Mouse (Mus musculus) CD8-positive naive resting alpha-beta T cell, adult 2 months (primary cell): ENCODE measurements at regions not wholly inside any gene's neighbourhood (a gene's known extent, or its start where the extent isn't known, plus 50 kb on each side); places are given as distances from the start of the nearest gene placed in this dataset.

Experiments
- DNase-seq, 2 experiments: peaks; one replicate each; pipeline ENCODE4 v3.0.0; 2022; ENCODE audit warnings: low read depth in 2 of 2, low spot score in 2 of 2

DNA sequence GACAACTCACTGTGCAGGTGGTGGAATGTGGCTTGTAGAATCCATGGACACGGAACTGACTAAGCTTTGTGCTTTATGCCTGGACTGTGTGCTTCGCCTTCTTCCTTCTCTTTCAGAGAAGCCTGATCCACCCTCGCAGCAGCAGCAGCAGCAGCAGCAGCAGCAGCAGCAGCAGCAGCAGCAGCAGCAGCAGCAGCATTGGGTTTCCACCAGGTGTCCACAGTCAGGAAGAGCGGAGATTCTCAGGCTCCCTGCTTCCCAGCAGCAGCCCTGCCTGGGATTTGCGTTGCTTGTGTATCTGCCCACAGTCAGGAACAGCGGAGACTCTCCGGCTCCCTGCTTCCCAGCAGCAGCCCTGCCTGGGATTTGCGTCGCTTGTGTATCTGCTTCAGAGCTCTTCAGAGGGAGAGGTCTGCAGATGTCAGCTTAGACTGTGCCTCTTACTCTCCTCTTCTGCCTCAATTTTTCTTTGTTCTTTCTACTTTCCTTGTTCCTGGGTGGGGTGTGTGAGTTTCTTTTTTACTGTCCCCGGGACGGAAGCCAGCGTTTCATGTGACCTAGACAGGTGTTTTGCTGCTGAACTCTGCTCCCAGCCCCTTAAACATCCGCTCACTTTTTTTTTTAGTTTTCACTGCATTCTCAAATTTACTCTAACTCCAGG is 168.1 kb upstream of the Olig3 start:
- peak; percentile 65 to 72 for DNase-seq

DNA sequence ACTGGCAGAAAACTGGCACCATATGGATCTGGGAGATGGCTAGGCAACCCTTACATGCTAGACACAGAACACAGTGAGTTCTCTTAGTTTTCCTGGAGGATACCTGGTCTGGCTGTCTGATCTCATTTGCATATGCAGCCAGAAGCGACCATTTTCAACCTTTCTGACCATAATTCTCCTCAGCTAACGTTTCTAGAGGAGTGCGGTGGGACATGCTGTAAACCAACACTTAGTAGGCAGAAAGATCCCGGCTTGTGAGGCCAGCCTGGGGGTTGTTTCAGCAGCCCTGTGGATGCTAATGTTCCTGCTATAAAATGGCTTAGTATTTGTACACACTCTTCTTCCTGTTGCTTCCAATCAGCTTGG is 168.6 kb upstream of the Olig3 start:
- DNase-seq = peak in 1 of 2 experiments; percentile 43

DNA sequence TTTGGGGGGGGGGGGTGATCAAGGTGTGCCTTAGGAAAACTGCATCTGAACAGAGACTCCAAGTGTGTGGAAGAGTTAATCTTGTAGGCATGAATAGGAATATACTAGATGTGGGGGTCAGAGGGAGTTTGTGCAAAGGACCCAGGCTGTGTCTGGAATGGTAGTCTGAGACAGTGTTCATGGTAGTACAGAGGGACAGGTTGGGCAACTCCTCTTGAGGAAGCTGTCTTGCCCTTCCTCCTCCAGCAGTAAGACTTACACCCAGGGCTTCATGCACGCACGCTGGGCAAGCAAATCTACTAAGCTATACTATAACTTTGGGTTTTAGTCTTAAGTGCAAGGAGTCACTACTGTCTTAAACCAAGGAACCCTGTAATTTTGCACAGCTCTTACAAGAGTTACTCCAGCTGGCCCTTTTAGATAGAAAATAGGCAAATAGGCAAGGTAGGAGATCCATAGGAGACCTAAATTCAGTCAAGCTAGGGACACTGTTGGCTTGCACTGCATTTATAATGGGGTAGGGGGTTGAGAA is 169.2 kb upstream of the Olig3 start:
- peak; percentile 32 to 44 for DNase-seq

DNA sequence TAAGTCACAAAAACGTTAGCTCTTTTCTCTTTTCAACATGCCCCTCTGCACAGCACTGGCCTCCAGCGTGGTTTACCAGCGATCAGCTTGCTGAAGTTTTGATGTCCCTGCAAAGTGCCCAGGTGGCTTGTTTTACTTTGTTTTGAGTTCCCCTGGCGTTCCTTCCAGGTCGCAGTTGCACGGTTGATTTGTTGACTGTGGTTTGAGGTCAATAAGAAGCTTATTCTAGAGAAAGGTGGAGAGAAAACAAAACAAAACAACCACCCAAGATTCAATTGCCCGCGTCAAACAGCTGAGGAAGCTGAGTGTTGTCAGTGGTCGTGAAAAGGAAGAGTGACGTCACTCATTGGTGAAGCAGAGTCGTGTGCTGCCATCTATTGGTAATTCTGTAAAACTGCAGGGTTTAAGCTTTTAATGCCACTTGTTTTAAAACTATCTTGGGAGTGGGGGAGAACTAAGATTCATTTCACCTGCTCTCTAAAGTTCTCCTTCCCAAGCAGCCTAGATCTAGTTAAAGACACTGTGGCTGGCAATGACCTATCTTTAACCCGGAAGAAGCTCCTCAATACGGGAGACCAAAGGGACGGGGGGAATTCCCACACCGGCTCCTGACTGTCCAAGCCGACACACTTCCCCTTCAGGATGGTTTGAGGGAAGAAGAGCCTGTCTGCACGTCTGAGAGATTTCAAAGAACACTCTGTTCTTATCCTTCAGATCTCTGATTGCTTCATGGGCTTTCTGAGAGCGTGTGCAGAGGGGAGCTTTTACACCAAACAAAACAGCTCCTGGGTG is 170.3 kb upstream of the Olig3 start:
- peak; percentile 87 for DNase-seq

DNA sequence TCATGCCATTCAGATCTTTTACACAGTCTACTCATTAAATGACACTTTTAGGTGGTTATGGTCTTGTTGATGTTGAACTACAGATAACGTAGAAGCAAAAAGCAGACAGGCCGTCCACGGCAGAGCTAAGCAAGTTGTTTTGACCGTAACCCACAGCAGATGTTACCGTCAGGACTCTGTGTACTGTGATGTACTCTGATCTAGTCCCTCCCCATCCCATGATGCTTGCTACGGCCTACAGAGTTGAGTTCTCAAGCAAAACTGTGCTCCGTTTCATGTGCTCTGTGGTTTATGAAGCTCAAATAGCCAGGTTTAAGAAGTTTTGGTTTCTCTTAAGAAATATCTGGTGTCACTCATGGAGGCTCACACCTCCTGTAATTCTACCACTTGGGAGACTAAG is 169.4 kb upstream of the Tnfaip3 start:
- DNase-seq = peak; percentile 83

DNA sequence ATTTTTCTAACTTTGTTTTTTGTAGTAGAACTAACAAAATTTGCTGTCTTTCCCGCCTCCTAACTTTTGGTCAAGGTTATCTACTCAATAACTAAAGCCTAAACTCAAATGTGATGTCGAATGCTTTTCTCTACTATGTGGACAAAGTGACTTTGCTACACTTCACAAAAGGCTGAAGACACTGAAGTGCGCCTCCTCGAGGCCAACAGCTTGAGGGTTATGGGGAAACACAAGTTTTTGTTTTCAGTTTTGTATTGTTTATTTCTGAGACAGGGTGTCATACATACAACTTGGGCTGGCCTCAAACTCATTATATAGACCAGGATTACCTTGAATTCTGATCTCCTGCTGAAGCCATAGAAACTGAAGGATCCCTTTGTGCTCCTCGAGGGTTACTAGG is 162.4 kb upstream of the Tnfaip3 start:
- no peak for DNase-seq

DNA sequence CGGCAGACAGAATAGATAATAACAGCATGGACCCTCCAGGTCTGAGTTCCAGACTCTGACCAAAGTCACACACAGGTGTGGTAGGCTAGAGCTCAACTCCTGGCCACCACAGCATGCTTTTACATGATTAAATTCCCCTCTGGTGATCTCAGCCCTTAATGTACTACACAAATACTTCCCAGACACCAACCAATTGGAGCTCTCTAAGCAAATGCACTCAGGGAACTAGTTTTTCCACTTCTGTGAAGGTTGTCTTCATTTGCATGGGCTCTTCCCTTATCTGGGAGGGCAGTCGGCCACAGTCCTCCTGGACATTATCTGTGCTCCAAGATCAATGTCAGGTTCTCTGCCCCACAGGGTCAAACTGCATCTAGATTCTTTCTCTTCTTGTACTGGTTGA is 162.0 kb upstream of the Tnfaip3 start:
- DNase-seq = no peak

DNA sequence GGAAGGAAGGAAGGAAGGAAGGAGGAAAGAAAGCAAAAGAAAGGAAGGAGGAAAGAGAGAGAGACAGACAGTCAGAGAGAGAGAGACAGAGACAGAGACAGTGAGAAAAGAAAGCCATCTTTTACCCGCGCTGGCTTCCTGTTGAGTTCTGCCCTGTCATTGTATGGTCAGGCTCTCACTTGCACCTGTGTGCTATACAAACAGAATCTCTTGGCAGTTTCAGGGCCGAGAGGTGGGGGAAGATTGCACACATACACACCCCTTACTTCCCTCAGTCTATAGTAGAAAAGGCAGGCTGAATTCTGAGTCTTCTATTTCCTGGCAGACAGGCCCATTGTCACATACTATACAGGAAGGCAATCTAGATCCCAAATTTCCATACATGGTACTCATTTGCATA is 160.8 kb upstream of the Tnfaip3 start:
- no peak for DNase-seq

DNA sequence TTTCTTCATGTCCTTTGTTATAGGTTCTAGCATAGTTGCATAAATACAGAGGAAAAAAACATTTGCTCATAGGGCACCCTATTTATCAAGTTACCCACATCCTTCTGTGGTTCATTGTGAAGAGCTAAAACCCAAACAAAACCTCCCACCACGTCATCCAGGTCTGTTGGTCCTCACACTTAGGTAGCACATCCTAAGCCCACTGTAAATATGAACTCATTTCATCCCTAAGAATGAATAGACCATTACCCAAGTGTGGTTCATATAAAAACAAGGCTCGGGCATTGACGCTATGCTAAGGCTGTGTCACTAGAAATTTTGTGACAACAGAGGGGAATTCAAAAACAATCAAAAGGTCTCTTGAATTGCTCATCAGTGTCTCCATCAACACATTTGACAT is 156.4 kb upstream of the Tnfaip3 start:
- DNase-seq = peak; percentile 55 to 72

DNA sequence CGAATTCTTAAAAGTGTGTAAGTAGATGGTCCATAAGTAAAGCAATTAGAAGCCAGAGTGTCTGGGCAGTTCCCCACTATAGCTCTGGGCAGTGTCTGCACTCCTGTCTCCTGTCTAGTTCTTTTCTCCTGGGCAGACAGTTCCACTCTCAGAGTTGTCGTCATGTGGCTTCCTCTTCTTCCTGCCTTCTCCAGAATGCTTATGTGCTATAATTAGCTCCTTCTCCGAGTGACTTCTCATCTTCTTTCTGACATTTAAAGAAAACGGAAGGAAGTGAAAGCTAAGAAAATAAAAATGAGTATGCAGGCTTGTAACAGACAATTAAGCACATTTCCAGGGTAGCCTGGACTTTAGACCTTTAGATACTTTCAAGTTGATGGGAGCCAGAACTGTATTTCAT is 155.1 kb upstream of the Tnfaip3 start:
- DNase-seq = no peak

DNA sequence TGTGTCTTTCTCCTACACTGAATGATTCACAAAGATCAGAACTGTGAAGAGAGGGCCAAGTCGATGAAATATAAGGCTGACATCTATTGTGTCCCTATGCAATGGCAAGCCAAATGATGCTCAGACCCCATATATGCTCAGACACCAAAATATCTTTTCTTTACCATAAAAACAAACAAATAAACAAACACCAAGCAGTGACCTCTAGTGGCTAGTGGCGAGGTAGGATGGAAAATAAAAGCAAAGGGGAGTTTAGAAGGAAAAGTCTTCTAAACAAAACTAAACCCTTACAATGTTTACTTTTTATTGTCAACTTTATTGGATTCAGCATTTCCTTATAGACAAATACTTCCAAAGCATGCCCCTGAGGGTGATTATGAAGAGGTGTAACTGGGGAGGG is 153.8 kb upstream of the Tnfaip3 start:
- no peak for DNase-seq

DNA sequence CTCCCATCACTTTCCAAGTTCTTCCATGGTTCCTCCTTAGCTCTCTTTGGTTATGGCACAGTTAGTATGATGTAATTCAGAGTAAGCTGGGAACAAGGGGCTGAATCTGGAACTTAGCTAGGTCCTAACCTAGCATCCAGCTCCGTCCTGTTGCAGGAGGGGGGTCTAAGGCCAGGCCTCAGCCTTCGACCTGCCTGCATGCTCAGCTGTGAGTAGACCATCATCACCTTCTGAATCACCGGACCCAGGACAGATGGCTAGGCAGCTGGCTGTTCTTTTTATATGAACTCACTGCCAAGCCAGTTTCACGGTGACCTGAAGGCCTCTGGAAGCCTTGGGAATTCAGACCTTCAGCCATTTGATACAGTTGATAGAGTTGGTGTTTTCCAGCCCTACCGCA is 152.9 kb upstream of the Tnfaip3 start:
- DNase-seq = no peak

DNA sequence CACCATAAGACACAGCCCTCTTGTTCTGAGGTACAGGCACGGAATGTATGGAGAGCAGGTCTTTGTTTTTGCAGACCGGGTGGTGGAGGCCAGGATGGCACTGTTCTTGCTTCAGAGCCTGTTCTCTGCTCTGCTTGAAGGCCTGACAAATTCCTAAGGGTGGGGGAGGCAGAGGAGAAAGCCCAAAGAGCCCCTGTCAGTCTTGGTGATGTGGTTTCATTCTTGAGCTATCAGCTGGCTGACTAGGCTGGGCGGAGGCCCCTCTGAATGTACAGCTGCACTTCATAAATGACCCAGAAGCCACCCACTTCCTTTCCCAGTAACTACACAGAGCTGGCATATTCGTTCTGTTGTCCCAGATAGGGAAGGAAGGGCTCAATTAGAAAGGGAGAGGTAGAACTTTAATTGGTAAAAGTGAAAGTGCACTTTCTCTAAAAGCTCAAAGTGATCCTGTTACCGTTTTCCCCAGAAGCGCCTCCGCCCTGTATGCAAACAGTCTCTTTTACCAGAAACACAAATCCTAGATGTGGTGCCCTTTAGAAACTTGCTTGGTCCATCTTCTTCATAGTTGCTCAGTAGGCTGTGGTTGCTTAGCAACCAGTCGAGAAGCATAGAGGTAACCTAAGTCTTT is 152.3 kb upstream of the Tnfaip3 start:
- DNase-seq = peak; percentile 49 to 60

DNA sequence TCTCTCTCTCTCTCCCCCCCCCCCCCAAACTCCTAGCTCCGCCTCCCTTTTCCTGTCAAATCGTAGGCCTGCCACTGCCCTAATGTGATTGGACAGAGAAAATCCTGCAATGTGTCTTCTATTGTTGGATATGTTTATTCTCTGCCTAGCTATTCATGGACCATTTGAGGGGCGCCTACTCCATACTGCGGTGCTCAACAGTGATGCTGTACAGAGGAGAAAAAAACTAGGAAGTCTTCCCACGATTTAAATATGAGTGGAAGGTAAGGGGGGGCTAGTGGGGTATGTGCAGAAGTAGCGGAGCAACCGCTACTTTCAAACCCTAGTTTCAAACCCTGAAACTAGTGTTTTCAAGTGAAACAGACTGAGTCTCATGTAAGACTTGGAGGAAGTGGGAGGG is 151.6 kb upstream of the Tnfaip3 start:
- DNase-seq = no peak

DNA sequence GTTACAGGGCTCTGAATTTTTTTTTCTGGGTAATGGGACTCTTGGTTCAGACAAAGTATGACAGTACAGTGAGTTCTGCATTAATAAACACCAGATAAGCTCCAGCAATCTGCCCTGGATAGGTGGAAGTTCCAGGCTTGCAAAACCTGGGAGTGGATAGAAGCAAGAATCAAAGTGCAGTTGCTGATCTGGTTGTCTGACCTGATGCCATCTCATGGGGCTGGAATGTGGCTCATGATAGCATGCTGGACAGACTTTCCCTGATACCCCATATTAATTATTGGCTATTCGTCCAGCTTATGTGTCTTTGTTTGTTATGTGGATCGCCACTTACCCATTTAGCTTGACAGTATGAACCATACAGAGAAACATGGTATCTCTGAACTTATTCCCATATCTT is 146.6 kb upstream of the Tnfaip3 start:
- DNase-seq = no peak

DNA sequence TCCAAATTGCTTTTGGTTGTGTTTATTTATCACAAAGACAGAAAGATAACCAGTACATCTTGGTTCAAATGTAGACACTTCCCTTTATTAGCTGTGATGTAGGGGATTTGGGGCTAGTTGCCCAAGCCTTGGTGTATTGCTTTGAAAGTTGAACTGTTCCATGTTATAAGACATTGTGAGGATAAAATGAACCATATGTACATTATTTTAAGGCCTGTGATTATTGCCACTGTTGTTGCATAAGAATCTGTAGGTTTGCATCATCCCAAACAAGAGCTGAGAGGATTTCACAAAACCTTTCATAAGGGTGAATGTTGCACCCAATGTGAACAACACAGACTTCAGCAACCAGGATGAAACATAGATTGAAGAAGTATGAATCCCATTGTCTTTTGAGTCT is 145.7 kb upstream of the Tnfaip3 start:
- no peak for DNase-seq

DNA sequence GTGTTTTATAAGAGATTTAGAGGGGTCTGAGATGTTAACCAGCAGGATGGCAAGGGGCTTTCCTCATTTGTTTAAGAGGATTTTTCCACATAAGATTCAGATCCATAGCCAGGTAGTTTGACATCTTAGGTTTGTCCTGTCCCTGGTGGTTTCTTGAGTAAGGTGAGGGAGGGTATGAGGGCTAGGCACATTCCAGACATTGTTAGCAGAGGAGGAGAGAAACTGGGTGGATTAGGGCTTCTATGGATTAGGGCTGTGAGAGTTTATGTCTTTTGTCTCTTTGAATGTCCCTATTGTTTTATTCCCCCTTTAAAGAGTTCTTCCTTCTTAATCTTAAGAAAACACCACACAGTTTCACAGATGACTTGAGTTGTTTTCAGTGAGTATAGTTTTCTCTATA is 138.6 kb upstream of the Tnfaip3 start:
- DNase-seq = no peak

DNA sequence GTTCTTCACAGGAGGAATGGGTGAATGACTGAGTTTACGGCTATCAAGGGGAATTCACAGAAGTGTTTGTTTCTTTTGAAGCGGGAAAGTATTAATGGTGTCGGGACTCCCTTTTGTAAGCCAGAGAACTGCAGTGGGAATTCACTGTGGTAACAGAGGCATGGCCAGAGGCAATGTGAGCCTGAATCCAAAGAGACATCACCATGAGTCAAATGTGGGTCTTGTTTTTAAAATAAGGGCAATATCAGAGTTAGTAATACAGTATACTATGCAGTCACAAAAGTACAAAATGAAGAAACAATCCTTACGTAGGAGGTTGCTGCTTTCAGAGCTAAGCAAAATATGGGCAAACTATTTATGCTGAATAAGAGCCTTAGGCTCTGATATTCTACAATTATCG is 137.3 kb upstream of the Tnfaip3 start:
- no peak for DNase-seq

DNA sequence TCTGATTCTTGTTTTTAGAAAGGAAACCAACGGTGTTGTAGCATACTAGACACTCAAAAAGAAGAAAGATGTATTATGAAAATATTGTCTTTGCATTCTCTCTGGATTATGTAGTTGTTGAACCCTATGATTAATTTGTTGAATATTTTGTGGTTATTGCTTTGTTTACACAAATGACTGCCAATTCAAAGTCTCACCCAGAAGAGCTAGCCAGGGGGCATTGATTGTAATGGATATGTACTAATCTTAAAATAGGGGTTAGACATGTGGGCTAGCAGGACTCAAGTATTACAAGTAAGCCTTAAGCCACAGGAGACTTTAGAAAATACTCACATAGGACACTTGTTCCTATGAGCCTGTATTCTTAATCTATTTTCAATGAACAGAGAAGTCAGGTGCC is 135.3 kb upstream of the Tnfaip3 start:
- DNase-seq = no peak

DNA sequence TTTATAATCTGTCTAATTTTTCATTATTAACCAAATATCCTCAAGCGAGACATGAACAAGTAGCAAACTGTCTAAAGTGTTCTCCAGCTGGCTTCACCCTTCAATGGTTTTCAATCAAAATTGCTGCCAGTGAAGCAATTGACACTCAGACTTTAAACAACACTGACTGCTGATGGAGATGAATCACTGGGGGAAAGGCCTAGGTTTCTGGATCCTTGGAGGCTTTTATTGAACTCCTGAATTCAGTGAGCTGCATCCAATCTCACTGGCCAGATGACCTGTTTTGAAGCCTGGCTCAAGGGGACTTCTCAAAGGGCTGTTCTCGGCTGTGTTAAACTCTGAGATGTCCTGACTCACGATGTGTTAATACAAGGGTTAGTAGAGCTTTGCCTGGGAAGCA is 134.5 kb upstream of the Tnfaip3 start:
- DNase-seq = no peak

DNA sequence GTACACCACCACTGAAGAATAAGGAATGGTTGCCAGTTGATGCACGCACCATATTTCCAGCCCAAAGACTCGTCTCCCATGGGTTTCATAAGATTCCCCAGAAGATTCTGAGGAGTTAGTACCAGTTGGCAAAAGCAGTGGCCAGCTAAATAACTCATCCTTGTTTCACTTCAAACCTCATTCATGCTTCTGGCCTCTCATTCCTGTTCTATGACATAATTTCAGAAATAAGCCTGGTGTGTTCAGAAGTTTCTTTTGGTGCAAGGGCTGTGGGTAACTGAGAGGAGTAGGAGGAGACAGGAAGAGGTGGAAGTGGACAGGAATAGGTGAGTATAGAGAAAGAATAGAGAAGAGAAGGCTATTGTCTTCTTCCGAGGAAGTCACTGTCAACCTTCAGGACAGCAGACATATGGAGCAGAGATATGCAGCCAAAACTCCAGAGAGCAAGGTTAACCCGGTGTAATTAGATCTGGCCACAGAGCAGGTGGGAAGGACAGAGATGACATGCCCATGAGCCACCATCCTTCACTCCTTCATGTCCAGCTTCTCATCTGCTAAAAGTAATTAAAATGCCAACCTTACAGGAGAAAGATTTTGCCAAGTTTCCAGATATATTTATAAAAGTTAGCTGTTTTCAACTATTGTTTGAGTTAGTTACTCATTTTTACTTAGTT is 133.9 kb upstream of the Tnfaip3 start:
- DNase-seq = no peak

DNA sequence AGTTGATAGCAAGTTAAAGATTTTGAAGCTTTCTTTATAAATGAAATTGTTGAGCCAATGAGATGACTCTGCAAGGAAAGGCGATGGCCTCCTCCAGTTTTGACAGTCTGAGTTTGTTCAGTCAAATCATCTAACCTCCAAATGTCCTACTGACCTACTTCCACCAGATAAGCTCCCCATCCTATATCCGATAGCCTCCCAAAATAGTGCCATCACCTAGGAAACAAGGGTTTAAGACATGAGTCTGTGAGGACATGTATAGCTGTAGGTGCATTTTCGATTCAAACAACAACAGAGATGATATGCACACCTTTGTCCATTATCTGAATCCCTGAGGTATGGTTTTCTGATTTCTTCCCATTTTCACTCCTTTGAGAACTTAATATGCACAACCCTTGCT is 126.0 kb upstream of the Tnfaip3 start:
- no peak for DNase-seq
